Mouse (Mus musculus) kidney, adult 2 months (tissue): ENCODE measurements around the gene Psmc3ip.

Experiments
- CTCF ChIP-seq: fragments of 200-500 bp; conservative IDR thresholded peaks from 2 replicates; pipeline ENCODE4 v1.5.1; 2011; ENCODE audit warnings: low read depth, mild to moderate bottlenecking, control low read depth, low read length, moderate library complexity, mixed read lengths; ENCODE audit not compliant: insufficient read depth, insufficient read length
- POLR2A ChIP-seq: fragments of 200-500 bp; IDR thresholded peaks from one replicate; pipeline ENCODE4 v1.6.1; 2011; ENCODE audit warnings: low read depth, low read length, control low read depth

GRCm38 (mm10) chr11:101094930-101095313 is 314 bp downstream of the Psmc3ip start:
- TF ChIP-seq CTCF (no peak), POLR2A (no peak)
